In the genomic region with DNA sequence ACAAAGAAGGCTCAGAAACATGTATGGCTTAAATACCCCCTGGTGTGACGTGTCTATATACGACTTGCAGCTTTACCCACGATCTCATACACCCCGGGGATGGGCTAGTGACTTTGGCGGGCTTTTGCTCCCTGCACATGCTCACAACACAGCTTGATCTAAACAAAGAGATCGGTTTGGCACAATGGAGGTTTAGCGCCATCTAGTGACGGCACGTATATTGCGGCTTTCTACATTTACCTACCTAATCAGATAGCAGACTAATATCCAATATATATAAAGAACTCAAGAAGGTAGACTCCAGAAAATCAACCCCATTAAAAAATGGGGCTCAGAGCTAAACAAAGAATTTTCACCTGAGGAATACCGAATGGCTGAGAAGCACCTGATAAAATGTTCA, we compare ENCODE assay signal across 8 mouse cellular contexts.
A peak's percentile ranks its signal among the peaks of the same experiment; 100 is the strongest.
DNase-seq lines count a peak whose midpoint lies in the region; TF ChIP-seq lines count a peak whose summit lies in the region.
"Not testable (repeated sequence)": the region's sequence is repeated elsewhere in the genome, so short reads cannot be mapped to it uniquely, and the experiment has no call there.

No protein-coding gene starts in this region.

- 90% methylated on average over 11 of the region's 11 CpGs for WGBS in kidney, adult 2 months

- in situ Hi-C loops in ES-E14 (cut with MboI; ENCODE audit: low sequenced_read_pairs in 2 of 2, unreplicated experiment in 2 of 2) = not testable (repeated sequence)

- not testable (repeated sequence) for TF ChIP-seq POLR2A in kidney, adult 2 months (IDR thresholded peaks at IDR 0.05; ENCODE audit: low read depth, low read length)

- not testable (repeated sequence) for H3K4me1 ChIP-seq in ES-E14 (ENCODE audit: control insufficient read depth in 2 of 2, insufficient read depth in 2 of 2, low read length in 2 of 2, poor library complexity in 1 of 2); kidney, adult 2 months (ENCODE audit: control insufficient read depth, insufficient read depth, low read length)

- H3K9me3 ChIP-seq in ES-E14 (ENCODE audit: control insufficient read depth, insufficient read depth, low read depth, low read length) = not testable (repeated sequence)

- not testable (repeated sequence) for H3K4me3 ChIP-seq in ES-E14 (ENCODE audit: insufficient read depth in 1 of 2, low read depth in 1 of 2, low read length in 2 of 2, poor library complexity in 1 of 2, severe bottlenecking in 1 of 2); kidney, adult 2 months (ENCODE audit: insufficient read depth, low read depth, low read length)

- not testable (repeated sequence) for H3K27ac ChIP-seq in ES-E14 (ENCODE audit: insufficient read depth, low read depth, low read length, poor library complexity, severe bottlenecking); kidney, adult 2 months (ENCODE audit: insufficient read depth, low read depth, low read length)

- H3K9ac ChIP-seq in ES-E14 (ENCODE audit: insufficient read depth, low read depth, low read length, poor library complexity, severe bottlenecking) = not testable (repeated sequence)

- TF ChIP-seq CTCF in kidney, adult 2 months (conservative IDR thresholded peaks at IDR 0.05; ENCODE audit: insufficient read depth, insufficient read length, low read depth, low read length) = peak; percentile 20; the same call in 1 of the 2 replicates

- not testable (repeated sequence) for H3K36me3 ChIP-seq in ES-E14 (ENCODE audit: control insufficient read depth, insufficient read depth, low read length, poor library complexity, severe bottlenecking); kidney, adult 2 months (ENCODE audit: control insufficient read depth, insufficient read depth, low read length)

- peak; percentile 36 for DNase-seq in ES-E14 (ENCODE audit: low read depth, low spot score)
- peak; percentile 22 for DNase-seq in adrenal gland, postnatal 14 days
- peak; percentile 8 for DNase-seq in embryo, embryonic 10 days (ENCODE audit: low spot score)
- peak; percentile 19 for DNase-seq in gastrocnemius, postnatal 10 days
- peak; percentile 2 for DNase-seq in kidney, adult 2 months
- DNase-seq in left cerebral cortex, adult 11 months (ENCODE audit: low spot score) = peak; percentile 1
- DNase-seq in lung, postnatal 10 days = peak; percentile 4
- peak; percentile 19 for DNase-seq in right cerebral cortex, postnatal 14 days

- H3K27me3 ChIP-seq in kidney, adult 2 months (replicated peaks; ENCODE audit: control insufficient read depth, insufficient read depth, low read length) = not testable (repeated sequence)
